10 mouse cellular contexts compared by ENCODE assay signal in genomic region chr17:71617974-71618373, GRCm38 (mm10). TPM values are rescaled to one million over a fixed set of nuclear protein-coding genes. Genes with fewer than 3 reads are reported as not detected.
A peak's percentile ranks its signal among the peaks of the same experiment; 100 is the strongest.
DNase-seq lines count a peak whose midpoint lies in the region; ATAC-seq and TF ChIP-seq lines count a peak whose summit lies in the region.
"Had no signal": no experiment of that assay in that cellular context is flagged by ENCODE, and none has a peak within 500 bp of the region (broad histone marks: within the 10 kb centered on the region; RNA-seq: fewer than 3 reads in every experiment).

No protein-coding gene starts in this region.

- dilution Hi-C loops in CH12.LX (cut with MboI; ENCODE audit: extremely low pct_ligation_motif_present, extremely low pct_unique_long_range_greater_than_20kb, low sequenced_read_pairs): no loop called here

- intact Hi-C loops in heart, postnatal 25 days (cut with DNase I): loop anchor here (10.0 kb wide), 1 partner anchor 93 kb away; the partner anchor contains the start of gene Ndc80

- no peak overlapping the region for H3K27ac ChIP-seq in heart, embryonic 14.5 days (replicated peaks in 1 of 2; ENCODE audit: control insufficient read depth in 1 of 2, insufficient read depth in 1 of 2, low read depth in 2 of 2, low read length in 2 of 2)
- H3K27ac ChIP-seq in CH12.LX (ENCODE audit: insufficient read depth, low read depth): peak overlapping the region; percentile 39
- no peak overlapping the region for H3K27ac ChIP-seq in forebrain, embryonic 14.5 days (ENCODE audit: low read depth, low read length)
- no peak overlapping the region for H3K27ac ChIP-seq in liver, embryonic 15.5 days (replicated peaks)

- H3K36me3 ChIP-seq in heart, embryonic 14.5 days (ENCODE audit: control insufficient read depth, insufficient read depth, low read length): peaks cover 15% of the 10 kb centered on the region
- H3K36me3 ChIP-seq in CH12.LX (replicated peaks in 1 of 2; ENCODE audit: control insufficient read depth in 1 of 2, insufficient read depth in 1 of 2, low read length in 1 of 2): peaks cover 8 to 23% of the 10 kb centered on the region in 2 experiments
- H3K36me3 ChIP-seq in forebrain, embryonic 14.5 days (ENCODE audit: control insufficient read depth, insufficient read depth, low read length): 0 out of 2 replicates have a peak, but pooled peaks cover 3% of the 10 kb centered on the region
- peaks cover 8% of the 10 kb centered on the region; the same call in 1 of the 2 replicates for H3K36me3 ChIP-seq in liver, embryonic 15.5 days (replicated peaks)

- TF ChIP-seq POLR2A in CH12.LX (IDR thresholded peaks at IDR 0.05; ENCODE audit: low read depth, low read length): no peak

- peak overlapping the region; percentile 81 for H3K4me2 ChIP-seq in heart, embryonic 14.5 days (ENCODE audit: low read length)
- H3K4me2 ChIP-seq in CH12.LX (ENCODE audit: insufficient read depth, low read depth, poor library complexity, severe bottlenecking): peak overlapping the region; percentile 67
- peak overlapping the region; percentile 84 for H3K4me2 ChIP-seq in forebrain, embryonic 14.5 days (ENCODE audit: low read length)
- H3K4me2 ChIP-seq in liver, embryonic 15.5 days: peak overlapping the region; percentile 95

- no peak for ATAC-seq in heart, embryonic 14.5 days (ENCODE audit: insufficient number of reproducible peaks, insufficient read depth, low FRiP score, low read depth)
- no peak for ATAC-seq in forebrain, embryonic 14.5 days
- no peak for ATAC-seq in liver, embryonic 15.5 days (ENCODE audit: insufficient read depth)

- H3K4me1 ChIP-seq in heart, embryonic 14.5 days (ENCODE audit: control insufficient read depth in 2 of 2, insufficient read depth in 2 of 2, low read length in 2 of 2): peaks cover 4 to 17% of the 10 kb centered on the region in 2 experiments; a peak in 3 of 4 replicates
- peaks cover 7 to 40% of the 10 kb centered on the region in 2 experiments for H3K4me1 ChIP-seq in CH12.LX (ENCODE audit: control insufficient read depth in 1 of 2, insufficient read depth in 2 of 2)
- peaks cover 11% of the 10 kb centered on the region; the same call in 1 of the 2 replicates for H3K4me1 ChIP-seq in forebrain, embryonic 14.5 days (ENCODE audit: control insufficient read depth, insufficient read depth, low read length)
- peaks cover 51% of the 10 kb centered on the region for H3K4me1 ChIP-seq in liver, embryonic 15.5 days (replicated peaks)

- H3K27me3 ChIP-seq in heart, embryonic 14.5 days (ENCODE audit: control insufficient read depth, insufficient read depth, low read length): no peaks in the 10 kb centered on the region
- no peaks in the 10 kb centered on the region for H3K27me3 ChIP-seq in CH12.LX (replicated peaks)
- H3K27me3 ChIP-seq in forebrain, embryonic 14.5 days (replicated peaks; ENCODE audit: control insufficient read depth, insufficient read depth, low read length): no peaks in the 10 kb centered on the region
- no peaks in the 10 kb centered on the region for H3K27me3 ChIP-seq in liver, embryonic 15.5 days

- H3K9ac ChIP-seq in heart, embryonic 14.5 days (ENCODE audit: low read length): peak overlapping the region; percentile 93
- H3K9ac ChIP-seq in CH12.LX (ENCODE audit: insufficient read depth, low read depth): peak overlapping the region; percentile 64
- no peak overlapping the region; the same call in 1 of the 2 replicates for H3K9ac ChIP-seq in forebrain, embryonic 14.5 days (ENCODE audit: low read length)
- H3K9ac ChIP-seq in liver, embryonic 15.5 days: peak overlapping the region; percentile 36; the same call in 1 of the 2 replicates

- H3K9me3 ChIP-seq in heart, embryonic 14.5 days (ENCODE audit: control insufficient read depth, low read length): no peaks in the 10 kb centered on the region
- no peaks in the 10 kb centered on the region for H3K9me3 ChIP-seq in CH12.LX (replicated peaks; ENCODE audit: low read length)
- H3K9me3 ChIP-seq in forebrain, embryonic 14.5 days (replicated peaks; ENCODE audit: control insufficient read depth, low read length): no peaks in the 10 kb centered on the region
- no peaks in the 10 kb centered on the region for H3K9me3 ChIP-seq in liver, embryonic 15.5 days (replicated peaks)

- H3K79me2 ChIP-seq in CH12.LX (replicated peaks; ENCODE audit: control insufficient read depth, extremely low read depth, insufficient read depth, poor library complexity, severe bottlenecking): peaks cover 66% of the 10 kb centered on the region

- no peak for DNase-seq in heart, postnatal 25 days (ENCODE audit: low spot score)
- peak; percentile 46 for DNase-seq in CH12.LX (ENCODE audit: extremely low read depth)
- no peak for DNase-seq in forebrain, embryonic 14.5 days (ENCODE audit: low spot score)
- no peak for DNase-seq in right cerebral cortex, postnatal 36 days (ENCODE audit: low spot score in 2 of 2)
- no peak for DNase-seq in adrenal gland, postnatal 25 days
- no peak for DNase-seq in left cerebral cortex, adult 8-10 months (ENCODE audit: low spot score in 2 of 2)

- no peak for TF ChIP-seq EP300 in CH12.LX (IDR thresholded peaks at IDR 0.05; ENCODE audit: low read length)

- no peak for TF ChIP-seq RAD21 in CH12.LX (IDR thresholded peaks at IDR 0.05; ENCODE audit: low read depth, low read length)

- peak overlapping the region in 1 of 2 experiments; percentile 100; a peak in 2 of 4 replicates for H3K4me3 ChIP-seq in heart, embryonic 14.5 days (ENCODE audit: control insufficient read depth in 1 of 2, insufficient read depth in 1 of 2, low read depth in 1 of 2, low read length in 2 of 2)
- peak overlapping the region; percentile 87 to 100 (median 88) for H3K4me3 ChIP-seq in CH12.LX (replicated peaks in 1 of 3; ENCODE audit: low read depth in 2 of 3, low read length in 2 of 3, poor library complexity in 1 of 3)
- H3K4me3 ChIP-seq in forebrain, embryonic 14.5 days (ENCODE audit: low read depth, low read length): 0 out of 2 replicates have a peak overlapping the region, but pooled peaks have one; percentile 100
- peak overlapping the region; percentile 97 for H3K4me3 ChIP-seq in liver, embryonic 15.5 days (replicated peaks)

- in situ Hi-C loops in CH12.LX (cut with MboI; ENCODE audit: low pct_ligation_motif_present, low pct_unique_long_range_greater_than_20kb, low sequenced_read_pairs): no loop called here

- 57% methylated on average over 4 of the region's 4 CpGs for WGBS in heart, embryonic 14.5 days
- WGBS in forebrain, embryonic 14.5 days: 78% methylated on average over 4 of the region's 4 CpGs
- 28% methylated on average over 4 of the region's 4 CpGs for WGBS in liver, embryonic 15.5 days (ENCODE audit: insufficient replicate concordance)

- no peak for TF ChIP-seq CTCF in CH12.LX (conservative IDR thresholded peaks at IDR 0.05 in 1 of 2, IDR thresholded peaks at IDR 0.05 in 1 of 2; ENCODE audit: low read depth in 2 of 2, low read length in 2 of 2)

TF ChIP-seq in CH12.LX, 34 proteins besides CTCF, POLR2A, EP300 and RAD21 (continues in another document):
- TF ChIP-seq PAX5 (IDR thresholded peaks at IDR 0.05; ENCODE audit: low read length) (no peak), NRF1 (IDR thresholded peaks at IDR 0.05; ENCODE audit: low read depth, low read length) (no peak), GABPA (IDR thresholded peaks at IDR 0.05; ENCODE audit: insufficient replicate concordance, low read depth, low read length) (no peak), ZC3H11A (IDR thresholded peaks at IDR 0.05; ENCODE audit: low read depth, low read length) (no peak), MAZ (IDR thresholded peaks at IDR 0.05; ENCODE audit: low read depth, low read length) (no peak), ETS1 (conservative IDR thresholded peaks at IDR 0.05; ENCODE audit: low read depth, low read length) (peak; percentile 26; the same call in 1 of the 2 replicates), TBP (conservative IDR thresholded peaks at IDR 0.05; ENCODE audit: low read depth, low read length) (no peak), USF2 (conservative IDR thresholded peaks at IDR 0.05; ENCODE audit: low read depth, low read length) (no peak), BHLHE40 (IDR thresholded peaks at IDR 0.05; ENCODE audit: low read depth, low read length) (0 out of 2 replicates have a peak, but pooled peaks have one; percentile 11), SMC3 (IDR thresholded peaks at IDR 0.05; ENCODE audit: low read depth, low read length) (no peak), MAX (IDR thresholded peaks at IDR 0.05; ENCODE audit: low read length) (no peak), IRF4 (IDR thresholded peaks at IDR 0.05; ENCODE audit: low read depth, low read length) (0 out of 2 replicates have a peak, but pooled peaks have one; percentile 33), SIN3A (IDR thresholded peaks at IDR 0.05; ENCODE audit: low read length) (peak; percentile 32; the same call in 1 of the 2 replicates), JUN (IDR thresholded peaks at IDR 0.05; ENCODE audit: insufficient read depth, low read depth, low read length) (no peak), USF1 (IDR thresholded peaks at IDR 0.05; ENCODE audit: low read depth, low read length) (no peak), MXI1 (IDR thresholded peaks at IDR 0.05; ENCODE audit: low read depth, low read length) (peak; percentile 63; the same call in 1 of the 2 replicates), CHD2 (IDR thresholded peaks at IDR 0.05; ENCODE audit: low read length) (no peak), CHD1 (IDR thresholded peaks at IDR 0.05; ENCODE audit: low read depth, low read length) (peak; percentile 42; the same call in 1 of the 2 replicates), E2F4 (IDR thresholded peaks at IDR 0.05; ENCODE audit: insufficient replicate concordance, low read depth, low read length) (no peak)

RNA-seq across cellular contexts. Expression of gene Wdr43, which starts 2.3 kb away (rescaled TPM):
- polyA plus RNA-seq in heart, embryonic 14.5 days (2014; fragmentation: Nextera tagmentation; extraction: Ambion mirVana): 39.7 and 40.0 TPM in 2 replicates
- 10 to 100 TPM; 18.4 to 19.0 TPM for total RNA-seq in heart, postnatal 25 days (2021)
- total RNA-seq in CH12.LX (2012; rRNA removed) (157 and 189 TPM in 2 replicates), CH12.LX (2014; rRNA removed) (252 and 309 TPM in 2 replicates)
- polyA plus RNA-seq in CH12.LX (2012; ENCODE audit: insufficient read length, low read depth): 355 and 422 TPM in 2 replicates
- 56.6 and 63.7 TPM in 2 replicates for polyA plus RNA-seq in forebrain, embryonic 14.5 days (2014; fragmentation: Nextera tagmentation; extraction: Ambion mirVana)
- 32.9 and 33.3 TPM in 2 replicates for polyA plus RNA-seq in liver, embryonic 15.5 days (2015; fragmentation: Nextera tagmentation; extraction: Ambion mirVana)
- 45.4 and 46.7 TPM in 2 replicates for total RNA-seq in adrenal gland, postnatal 25 days (2021)
- total RNA-seq in left cerebral cortex, adult 8-10 months (2022): 10 to 100 TPM; 25.9 to 32.1 (median 29.2) TPM

RNA-seq across cellular contexts. Expression of gene Togaram2, which starts 55.1 kb away (rescaled TPM):
- polyA plus RNA-seq in heart, embryonic 14.5 days (2014; fragmentation: Nextera tagmentation; extraction: Ambion mirVana): 2.5 and 2.8 TPM in 2 replicates
- 1 to 10 TPM; 4.1 to 5.2 TPM for total RNA-seq in heart, postnatal 25 days (2021)
- 0.71 and 0.76 TPM in 2 replicates for total RNA-seq in CH12.LX (2012; rRNA removed)
- total RNA-seq in CH12.LX (2014; rRNA removed): 2.6 and 3.2 TPM in 2 replicates
- polyA plus RNA-seq in CH12.LX (2012; ENCODE audit: insufficient read length, low read depth): 17.6 and 19.6 TPM in 2 replicates
- polyA plus RNA-seq in forebrain, embryonic 14.5 days (2014; fragmentation: Nextera tagmentation; extraction: Ambion mirVana): 0.23 and 0.24 TPM in 2 replicates
- polyA plus RNA-seq in liver, embryonic 15.5 days (2015; fragmentation: Nextera tagmentation; extraction: Ambion mirVana): 0.16 TPM in 1 of 2 replicates, not detected in the other
- 0.09 TPM in 1 of 2 replicates, not detected in the other for total RNA-seq in adrenal gland, postnatal 25 days (2021)
- 1 to 10 TPM; 2.7 to 5.0 (median 3.4) TPM for total RNA-seq in left cerebral cortex, adult 8-10 months (2022)
- total RNA-seq: neutrophil, adult 5-6 weeks had no signal
- polyA plus RNA-seq: embryonic facial prominence, embryonic 11.5 days had no signal
